Mouse (Mus musculus): Measurements from ENCODE around the gene Cul9.

GRCm38 (mm10) chr17:46588913-46589312 is 42.7 kb upstream of the Cul9 start:
- TF ChIP-seq CTCF (conservative IDR thresholded peaks at IDR 0.05; ENCODE audit: low read length) (no peak), POU5F1 (IDR thresholded peaks at IDR 0.05; ENCODE audit: borderline replicate concordance, low read length) (no peak), NANOG (IDR thresholded peaks at IDR 0.05; ENCODE audit: borderline replicate concordance, low read length) (no peak)
